ENCODE assay signal across 23 mouse cellular contexts in the genomic region with DNA sequence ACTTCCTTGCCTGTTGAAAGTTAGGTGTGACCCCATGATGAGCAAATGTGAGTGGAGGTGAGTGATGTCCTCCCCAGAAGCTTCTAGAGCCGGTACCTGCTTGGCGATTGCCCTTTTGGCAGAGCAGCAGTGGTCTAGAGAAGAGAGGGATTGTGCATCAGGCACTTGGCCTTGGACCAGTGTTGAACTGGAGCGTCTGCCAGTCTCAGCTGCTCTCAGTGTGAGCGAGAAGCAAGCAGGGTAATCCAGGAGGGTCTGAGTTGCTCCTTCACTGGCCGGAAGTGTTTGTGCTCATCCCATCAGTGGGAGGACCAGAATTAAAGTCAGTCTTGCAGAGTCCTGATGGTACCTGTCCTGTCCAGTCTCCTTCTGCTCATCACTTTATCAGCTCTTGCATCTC.
DNase-seq lines count a peak whose midpoint lies in the region; ATAC-seq and TF ChIP-seq lines count a peak whose summit lies in the region.
"Had no signal": no experiment of that assay in that cellular context is flagged by ENCODE, and none has a peak within 500 bp of the region (broad histone marks: within the 10 kb centered on the region; RNA-seq: fewer than 3 reads in every experiment).

No protein-coding gene starts in this region.

- TF ChIP-seq CTCF in kidney, adult 2 months (conservative IDR thresholded peaks at IDR 0.05; ENCODE audit: insufficient read depth, insufficient read length, low read depth, low read length): no peak

- H3K4me2 ChIP-seq in kidney, embryonic 16.5 days (replicated peaks; ENCODE audit: low read depth, low read length): no peak overlapping the region
- H3K4me2 ChIP-seq: embryonic facial prominence, embryonic 12.5 days; forebrain, embryonic 13.5 days; limb, embryonic 12.5 days; liver, embryonic 11.5 days; midbrain, embryonic 11.5 days had no signal

- peaks cover 24% of the 10 kb centered on the region for H3K4me1 ChIP-seq in kidney, adult 2 months (ENCODE audit: control insufficient read depth, insufficient read depth, low read length)
- H3K4me1 ChIP-seq in kidney, embryonic 16.5 days (ENCODE audit: insufficient read depth, low read length): no peaks in the 10 kb centered on the region
- H3K4me1 ChIP-seq in limb, embryonic 10.5 days: no peaks in the 10 kb centered on the region
- H3K4me1 ChIP-seq: embryonic facial prominence, embryonic 12.5 days; forebrain, embryonic 13.5 days; heart, embryonic 10.5 days; limb, embryonic 12.5 days had no signal

- 82% methylated on average over 5 of the region's 5 CpGs for WGBS in kidney, adult 2 months
- 93% methylated on average over 5 of the region's 5 CpGs for WGBS in kidney, embryonic 16.5 days
- 96% methylated on average over 5 of the region's 5 CpGs for WGBS in limb, embryonic 10.5 days

- peaks cover 8% of the 10 kb centered on the region for H3K36me3 ChIP-seq in kidney, adult 2 months (ENCODE audit: control insufficient read depth, insufficient read depth, low read length)
- no peaks in the 10 kb centered on the region for H3K36me3 ChIP-seq in kidney, embryonic 16.5 days (ENCODE audit: insufficient read depth, low read length)
- no peaks in the 10 kb centered on the region for H3K36me3 ChIP-seq in limb, embryonic 10.5 days
- H3K36me3 ChIP-seq: embryonic facial prominence, embryonic 12.5 days; heart, embryonic 10.5 days; limb, embryonic 12.5 days had no signal

- ATAC-seq in kidney, embryonic 16.5 days (ENCODE audit: low FRiP score, low TSS enrichment): no peak
- peak; percentile 82 for ATAC-seq in cerebellum, adult (ENCODE audit: insufficient number of reproducible peaks, low FRiP score, low TSS enrichment)
- ATAC-seq: forebrain, embryonic 13.5 days; hindbrain, embryonic 16.5 days; intestine, embryonic 16.5 days; liver, postnatal 0 days; lung, postnatal 0 days; Patski had no signal

- no peaks in the 10 kb centered on the region for H3K27me3 ChIP-seq in kidney, adult 2 months (replicated peaks; ENCODE audit: control insufficient read depth, insufficient read depth, low read length)
- H3K27me3 ChIP-seq in kidney, embryonic 16.5 days (ENCODE audit: insufficient read depth, low read length): no peaks in the 10 kb centered on the region
- H3K27me3 ChIP-seq in limb, embryonic 10.5 days (ENCODE audit: low read depth, poor library complexity, severe bottlenecking): no peaks in the 10 kb centered on the region
- H3K27me3 ChIP-seq: embryonic facial prominence, embryonic 12.5 days; forebrain, embryonic 13.5 days; limb, embryonic 12.5 days; Patski had no signal

- no peak overlapping the region for H3K9ac ChIP-seq in kidney, embryonic 16.5 days (replicated peaks; ENCODE audit: low read length)
- H3K9ac ChIP-seq: embryonic facial prominence, embryonic 12.5 days; forebrain, embryonic 13.5 days; limb, embryonic 12.5 days; liver, postnatal 0 days had no signal

- DNase-seq in kidney, adult 2 months: no peak
- peak; percentile 66 for DNase-seq in cerebellum, adult 8-10 months
- peak; percentile 76 to 78 for DNase-seq in cerebellum, postnatal 36 days
- no peak for DNase-seq in layer of hippocampus, adult 11-12 months (ENCODE audit: low spot score)
- no peak for DNase-seq in limb, embryonic 10.5 days (ENCODE audit: low spot score)
- DNase-seq: adrenal gland, adult 2 months; gastrocnemius, postnatal 36 days; kidney, postnatal 4 days; liver, postnatal 0 days had no signal

- H3K4me3 ChIP-seq in kidney, adult 2 months (ENCODE audit: insufficient read depth, low read depth, low read length): no peak overlapping the region
- no peak overlapping the region for H3K4me3 ChIP-seq in kidney, embryonic 16.5 days (ENCODE audit: low read length)
- H3K4me3 ChIP-seq in limb, embryonic 10.5 days: no peak overlapping the region
- H3K4me3 ChIP-seq: embryonic facial prominence, embryonic 12.5 days; forebrain, embryonic 13.5 days; heart, embryonic 10.5 days; limb, embryonic 12.5 days had no signal

- peak overlapping the region; percentile 58 for H3K27ac ChIP-seq in kidney, adult 2 months (ENCODE audit: insufficient read depth, low read depth, low read length)
- no peak overlapping the region for H3K27ac ChIP-seq in kidney, embryonic 16.5 days (ENCODE audit: low read length)
- no peak overlapping the region for H3K27ac ChIP-seq in limb, embryonic 10.5 days
- H3K27ac ChIP-seq: embryonic facial prominence, embryonic 12.5 days; forebrain, embryonic 13.5 days; heart, embryonic 10.5 days; limb, embryonic 12.5 days; macrophage; stomach, postnatal 0 days had no signal

- TF ChIP-seq POLR2A in kidney, adult 2 months (IDR thresholded peaks at IDR 0.05; ENCODE audit: low read depth, low read length): no peak

- no peaks in the 10 kb centered on the region for H3K9me3 ChIP-seq in kidney, embryonic 16.5 days (ENCODE audit: low read length)
- H3K9me3 ChIP-seq in limb, embryonic 10.5 days (replicated peaks): no peaks in the 10 kb centered on the region
- H3K9me3 ChIP-seq: embryonic facial prominence, embryonic 12.5 days; forebrain, embryonic 13.5 days; heart, embryonic 10.5 days; limb, embryonic 12.5 days had no signal

Comparison
In these comparisons a context has a peak if more than half of its experiments do, and no peak if none do; other contexts are left out.
1. DNase-seq: peak in cerebellum, adult 8-10 months (single experiment) and cerebellum, postnatal 36 days (2 of 2); none in kidney, adult 2 months (single experiment), layer of hippocampus, adult 11-12 months (single experiment) and limb, embryonic 10.5 days (single experiment).